Mouse (Mus musculus): ENCODE measurements at regions not wholly inside any gene's neighbourhood (a gene's known extent, or its start where the extent isn't known, plus 50 kb on each side); places are given as distances from the start of the nearest gene placed in this dataset.
"Not testable (repeated sequence)": the region's sequence is repeated elsewhere in the genome, so short reads cannot be mapped to it uniquely, and the experiment has no call there.

GRCm38 (mm10) chr8:20135626-20136025 is 227.4 kb downstream of the Gm15319 start:
- not testable (repeated sequence) for H3K27ac ChIP-seq; H3K4me1 ChIP-seq (replicated peaks); H3K9me3 ChIP-seq (replicated peaks); H3K4me2 ChIP-seq; H3K9ac ChIP-seq; H3K36me3 ChIP-seq; H3K27me3 ChIP-seq; ATAC-seq (replicated peaks; ENCODE audit: insufficient number of reproducible peaks, insufficient read depth, low FRiP score, low read depth); H3K4me3 ChIP-seq
- no CpG with 5 or more reads among the region's 1 CpGs for WGBS

- not testable (repeated sequence) for ATAC-seq (replicated peaks; ENCODE audit: insufficient number of reproducible peaks, insufficient read depth, low FRiP score, low read depth); H3K36me3 ChIP-seq; H3K4me2 ChIP-seq; H3K9ac ChIP-seq; H3K27ac ChIP-seq; H3K27me3 ChIP-seq; H3K9me3 ChIP-seq (replicated peaks); H3K4me1 ChIP-seq (replicated peaks); H3K4me3 ChIP-seq
- 83% methylated on average over 4 of the region's 4 CpGs for WGBS
Observed at GRCm38 (mm10) chr8:20145436-20145835, 217.6 kb downstream of the Gm15319 start.

GRCm38 (mm10) chr8:20151317-20152047 is 211.5 kb downstream of the Gm15319 start:
- not testable (repeated sequence) for ATAC-seq (replicated peaks; ENCODE audit: insufficient number of reproducible peaks, insufficient read depth, low FRiP score, low read depth); H3K9ac ChIP-seq; H3K36me3 ChIP-seq; H3K27ac ChIP-seq; H3K4me1 ChIP-seq (replicated peaks); H3K27me3 ChIP-seq; H3K4me3 ChIP-seq; H3K4me2 ChIP-seq; H3K9me3 ChIP-seq (replicated peaks)
- WGBS = 85% methylated on average over 6 of the region's 11 CpGs

GRCm38 (mm10) chr8:20154091-20154490 is 208.9 kb downstream of the Gm15319 start:
- ATAC-seq (replicated peaks; ENCODE audit: insufficient number of reproducible peaks, insufficient read depth, low FRiP score, low read depth); H3K36me3 ChIP-seq; H3K4me3 ChIP-seq; H3K4me2 ChIP-seq; H3K9me3 ChIP-seq (replicated peaks); H3K9ac ChIP-seq; H3K27ac ChIP-seq; H3K4me1 ChIP-seq (replicated peaks); H3K27me3 ChIP-seq: not testable (repeated sequence)
- WGBS = 100% methylated on average over 1 of the region's 1 CpGs

All from heart, embryonic 15.5 days (tissue).